Mouse (Mus musculus): ENCODE measurements around the gene Fez1. TPM values are rescaled to one million over a fixed set of nuclear protein-coding genes. Genes with fewer than 3 reads are reported as not detected.

Fez1 gene
- total RNA-seq, 2 experiments from 2014 or later = 324 to 329 TPM

DNA sequence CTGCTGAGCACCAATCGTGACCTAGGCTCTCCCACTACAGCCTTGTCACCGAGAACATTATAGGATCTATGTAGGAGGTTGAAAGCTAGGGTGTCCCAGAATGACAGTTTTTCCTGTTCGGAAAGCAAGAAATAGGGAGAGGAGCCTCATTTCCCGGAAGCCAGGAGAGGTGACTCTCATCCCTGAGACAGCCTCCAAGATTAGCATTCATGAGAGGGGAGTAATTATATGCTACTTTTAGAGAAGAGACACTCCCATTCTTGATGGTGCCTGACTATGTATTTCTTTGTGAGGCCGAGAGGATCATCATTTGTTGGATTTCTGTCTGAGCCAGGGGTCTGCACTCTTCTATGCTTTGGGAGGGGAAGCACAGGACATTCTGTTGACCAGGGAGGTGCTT, 60.0 kb downstream of the Fez1 start:
- intact Hi-C loops (cut with DNase I) = no loop called here

GRCm38 (mm10) chr9:36882034-36882745, 60.5 kb downstream of the Fez1 start:
- intact Hi-C loops (cut with DNase I) = no loop called here
- peak; percentile 59 to 87 for DNase-seq (ENCODE audit: low spot score in 2 of 2)

More for the DNA sequence above, 60.0 kb downstream of the Fez1 start:
- peak; percentile 27 to 59 for DNase-seq (ENCODE audit: low spot score in 2 of 2)

GRCm38 (mm10) chr9:36883569-36883968, 61.9 kb downstream of the Fez1 start:
- intact Hi-C loops (cut with DNase I) = no loop called here
- DNase-seq (ENCODE audit: low spot score in 2 of 2) = no peak

DNA sequence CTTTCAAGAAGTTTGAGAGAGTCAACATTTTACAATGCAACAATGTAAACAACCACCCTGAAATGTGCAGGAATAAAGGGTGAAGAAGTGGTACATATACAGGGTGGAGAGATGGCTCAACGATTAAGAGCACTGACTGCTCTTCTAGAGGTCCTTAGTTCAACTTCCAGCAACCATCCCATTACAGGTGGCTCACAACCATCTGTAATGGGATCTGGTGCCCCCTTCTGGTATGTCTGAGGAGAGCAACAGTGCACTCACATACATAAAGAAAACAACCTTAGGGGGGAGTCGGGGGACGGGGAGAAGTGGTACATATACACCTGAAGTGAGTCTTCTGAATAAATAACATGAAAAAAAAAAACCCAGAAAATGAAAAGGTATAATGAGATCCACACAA, 63.6 kb downstream of the Fez1 start:
- intact Hi-C loops (cut with DNase I) = no loop called here

GRCm38 (mm10) chr9:36890552-36890951, 68.9 kb downstream of the Fez1 start:
- DNase-seq (ENCODE audit: low spot score in 2 of 2) = peak; percentile 69 to 70
- intact Hi-C loops (cut with DNase I) = loop anchor here (5.0 to 10.0 kb wide), 2 partner anchors 77 to 434 kb away; no protein-coding TSS in a partner anchor

More for the DNA sequence above, 63.6 kb downstream of the Fez1 start:
- no peak for DNase-seq (ENCODE audit: low spot score in 2 of 2)

DNA sequence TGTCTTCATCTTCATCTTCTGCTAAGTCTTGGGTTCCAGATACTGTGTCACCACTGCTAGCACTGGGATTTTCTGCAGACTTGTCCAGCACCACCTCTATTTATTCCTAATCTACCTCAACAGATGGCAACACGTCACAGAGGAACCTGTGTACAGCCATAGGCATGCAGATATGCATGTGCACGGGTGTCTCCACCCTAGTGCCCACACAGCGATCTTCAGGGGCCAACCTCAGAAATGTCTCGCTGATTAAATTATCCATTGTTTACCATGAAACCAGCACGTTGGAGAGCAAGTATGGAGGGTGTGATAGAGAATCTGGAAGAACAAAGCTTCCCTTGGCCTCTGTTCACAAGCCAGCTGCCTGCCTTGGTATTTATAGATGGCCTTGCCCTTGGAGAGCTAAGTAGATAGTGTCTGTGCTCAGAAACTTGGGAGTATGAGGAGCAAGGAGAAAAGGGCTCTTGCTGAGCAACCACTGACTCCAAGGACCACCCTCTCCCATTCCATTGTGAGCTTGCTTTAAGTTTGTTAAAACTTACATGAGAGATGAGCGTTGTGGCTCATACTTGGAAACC, 71.8 kb downstream of the Fez1 start:
- DNase-seq (ENCODE audit: low spot score in 2 of 2) = no peak
- intact Hi-C loops (cut with DNase I) = loop anchor here (5.0 to 10.0 kb wide), 2 partner anchors 74 to 431 kb away; no protein-coding TSS in a partner anchor

DNA sequence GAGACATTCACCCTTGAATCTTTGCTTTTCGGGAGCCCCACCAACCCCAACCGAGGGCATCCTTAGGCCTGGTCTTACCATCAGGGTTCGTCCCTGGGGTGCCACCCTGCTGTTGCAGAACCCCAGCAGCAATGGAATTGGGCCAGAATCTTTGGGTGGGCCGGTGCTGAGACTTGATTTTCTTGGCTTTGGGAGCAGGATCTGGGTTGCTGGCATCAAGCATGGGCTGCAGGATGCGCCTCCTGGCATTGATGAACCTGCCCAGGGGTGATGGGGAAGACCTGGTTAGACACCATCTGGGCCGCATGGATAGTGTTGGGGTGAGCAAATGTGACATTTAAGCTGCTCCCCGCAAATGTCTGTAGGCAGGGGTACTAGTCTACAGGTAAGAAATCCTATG, 72.6 kb downstream of the Fez1 start:
- intact Hi-C loops (cut with DNase I) = loop anchor here (2.0 to 10.0 kb wide), 3 partner anchors 73 to 431 kb away; no protein-coding TSS in a partner anchor
- DNase-seq (ENCODE audit: low spot score in 2 of 2) = no peak

DNA sequence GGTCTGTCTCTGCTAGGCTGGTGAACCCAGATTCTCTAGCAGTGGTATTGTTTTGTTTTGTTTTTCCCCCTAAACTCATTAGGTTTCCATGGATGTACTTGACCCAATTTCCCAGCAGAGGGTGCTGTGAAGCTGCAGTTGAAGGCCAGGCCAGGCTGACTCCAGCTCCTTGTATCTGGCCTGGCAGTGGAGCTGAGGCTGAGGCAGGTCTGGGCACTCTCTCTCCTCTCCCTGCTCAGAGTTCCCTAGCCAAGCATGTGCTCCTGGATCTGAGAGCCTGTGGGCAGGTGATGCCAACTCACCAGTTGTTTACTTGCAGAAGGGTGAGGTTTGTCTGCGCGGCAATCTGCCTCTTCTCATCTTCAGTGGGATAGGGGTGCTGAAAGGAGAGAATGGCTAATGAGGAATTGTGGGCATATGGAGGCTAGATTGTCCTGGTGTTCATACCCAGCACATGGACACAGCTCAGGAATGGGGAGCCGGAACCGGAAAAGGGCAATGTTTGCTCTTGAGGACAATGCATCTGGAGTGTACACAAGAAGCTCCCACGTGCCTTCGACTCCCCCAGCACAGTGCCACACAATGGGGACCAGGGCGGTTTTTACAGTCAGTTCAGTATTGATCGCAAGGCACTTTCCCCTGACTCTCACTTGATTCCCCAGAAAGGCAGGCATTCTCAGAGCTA, 73.5 kb downstream of the Fez1 start:
- peak; percentile 75 to 85 for DNase-seq (ENCODE audit: low spot score in 2 of 2)
- intact Hi-C loops (cut with DNase I) = loop anchor here (2.0 to 10.0 kb wide), 3 partner anchors 252 to 430 kb away; partner anchors contain the start of gene Pknox2

DNA sequence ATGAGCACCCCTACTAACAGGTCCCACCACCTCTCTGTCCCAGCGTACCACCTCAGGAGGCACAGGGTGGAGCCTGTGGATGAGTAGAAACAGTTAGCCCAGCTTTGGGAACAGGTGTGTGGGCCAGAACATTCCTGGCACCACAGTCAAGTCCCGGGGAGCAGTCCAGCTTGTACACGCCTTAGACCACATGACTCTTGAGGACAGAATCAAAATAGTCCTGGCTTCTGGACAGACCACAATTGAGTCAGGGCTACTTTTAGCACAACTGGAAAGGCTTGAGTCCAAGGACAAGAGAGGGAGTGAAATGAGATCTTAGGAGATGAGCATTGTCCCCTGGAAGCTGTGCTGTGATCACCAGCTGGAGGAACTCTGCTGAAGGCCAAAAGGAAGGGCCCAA, 76.9 kb downstream of the Fez1 start:
- intact Hi-C loops (cut with DNase I) = loop anchor here (5.0 to 10.0 kb wide), 2 partner anchors 249 to 426 kb away; partner anchors contain the start of gene Pknox2
- DNase-seq (ENCODE audit: low spot score in 2 of 2) = no peak

- intact Hi-C loops (cut with DNase I) = no loop called here
- no peak for DNase-seq (ENCODE audit: low spot score in 2 of 2)
Observed at GRCm38 (mm10) chr9:36900464-36900863, 78.8 kb downstream of the Fez1 start.

DNA sequence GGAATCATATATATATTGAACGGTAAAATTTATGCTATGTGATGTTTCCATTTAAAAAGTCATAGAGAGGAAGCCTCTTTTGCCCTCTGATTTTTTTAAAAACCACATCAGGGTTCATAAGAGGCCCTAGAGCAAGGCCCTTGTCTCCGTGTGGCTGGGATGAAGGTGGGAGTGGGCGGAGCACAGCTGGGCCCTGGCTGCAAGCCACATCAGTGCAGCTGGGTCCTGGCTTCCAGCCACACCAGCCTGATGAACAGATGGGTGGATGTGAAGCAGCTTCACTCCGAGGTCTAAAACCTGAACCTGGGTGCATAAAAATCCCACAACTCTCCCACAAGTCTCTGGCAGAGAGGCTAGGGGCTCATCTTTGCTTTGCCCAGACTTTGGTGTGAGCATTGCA, 83.8 kb downstream of the Fez1 start:
- intact Hi-C loops (cut with DNase I) = no loop called here
- DNase-seq (ENCODE audit: low spot score in 2 of 2) = no peak

DNA sequence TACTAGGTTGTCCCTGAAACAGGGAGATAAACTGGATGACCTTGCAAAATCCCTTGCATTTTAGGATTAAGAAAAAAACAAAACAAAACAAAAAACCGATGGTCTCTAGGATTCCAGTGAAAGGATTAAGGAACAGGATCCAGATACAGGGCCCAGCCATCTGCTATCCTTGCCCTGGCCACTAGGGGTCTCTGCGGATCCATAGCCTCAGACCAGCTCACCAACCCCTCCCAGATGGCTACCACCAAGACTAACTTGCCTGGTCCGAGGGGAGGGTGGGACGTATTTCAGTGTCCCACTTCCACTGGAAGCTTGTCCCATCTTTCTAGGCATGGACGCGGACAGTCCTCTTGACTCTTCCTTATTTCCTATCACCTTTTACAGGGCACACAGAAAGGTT, 94.7 kb downstream of the Fez1 start:
- intact Hi-C loops (cut with DNase I) = loop anchor here (2.0 to 5.0 kb wide), 2 partner anchors 54 to 231 kb away; partner anchors contain the start of gene Pknox2

GRCm38 (mm10) chr9:36916915-36917314, 95.3 kb downstream of the Fez1 start:
- intact Hi-C loops (cut with DNase I) = loop anchor here (2.0 to 5.0 kb wide), 2 partner anchors 54 to 230 kb away; partner anchors contain the start of gene Pknox2

More for the DNA sequence above, 94.7 kb downstream of the Fez1 start:
- peak; percentile 90 to 91 for DNase-seq (ENCODE audit: low spot score in 2 of 2)

DNA sequence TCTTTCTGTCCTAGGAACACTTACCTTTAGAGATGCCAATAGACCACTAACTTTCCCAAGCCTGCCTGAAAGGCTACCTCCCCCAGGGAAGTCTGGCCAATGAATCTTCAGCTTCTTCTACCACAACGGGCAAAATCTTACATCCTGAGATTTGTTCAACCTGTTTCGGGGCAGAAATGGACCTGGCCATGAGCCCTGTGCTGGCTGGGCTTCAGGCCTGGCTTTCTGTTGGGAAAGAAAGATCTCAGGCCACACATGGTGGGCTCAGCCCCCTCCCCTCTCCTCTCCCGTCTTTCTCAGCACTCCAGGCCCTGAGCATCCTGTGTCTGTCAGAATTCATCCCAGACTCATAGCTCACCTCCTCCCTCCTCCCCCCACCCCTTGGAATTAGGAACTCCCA, 96.9 kb downstream of the Fez1 start:
- intact Hi-C loops (cut with DNase I) = loop anchor here (5.0 kb wide), 1 partner anchor 229 kb away; the partner anchor contains the start of gene Pknox2
- no peak for DNase-seq (ENCODE audit: low spot score in 2 of 2)

More at GRCm38 (mm10) chr9:36916915-36917314, 95.3 kb downstream of the Fez1 start:
- DNase-seq (ENCODE audit: low spot score in 2 of 2) = no peak

GRCm38 (mm10) chr9:36919472-36919871, 97.8 kb downstream of the Fez1 start:
- DNase-seq (ENCODE audit: low spot score in 2 of 2) = no peak
- intact Hi-C loops (cut with DNase I) = loop anchor here (5.0 kb wide), 1 partner anchor 228 kb away; the partner anchor contains the start of gene Pknox2

GRCm38 (mm10) chr9:36921718-36922415, 100.2 kb downstream of the Fez1 start:
- DNase-seq (ENCODE audit: low spot score in 2 of 2) = peak in 1 of 2 experiments; percentile 73
- intact Hi-C loops (cut with DNase I) = no loop called here

DNA sequence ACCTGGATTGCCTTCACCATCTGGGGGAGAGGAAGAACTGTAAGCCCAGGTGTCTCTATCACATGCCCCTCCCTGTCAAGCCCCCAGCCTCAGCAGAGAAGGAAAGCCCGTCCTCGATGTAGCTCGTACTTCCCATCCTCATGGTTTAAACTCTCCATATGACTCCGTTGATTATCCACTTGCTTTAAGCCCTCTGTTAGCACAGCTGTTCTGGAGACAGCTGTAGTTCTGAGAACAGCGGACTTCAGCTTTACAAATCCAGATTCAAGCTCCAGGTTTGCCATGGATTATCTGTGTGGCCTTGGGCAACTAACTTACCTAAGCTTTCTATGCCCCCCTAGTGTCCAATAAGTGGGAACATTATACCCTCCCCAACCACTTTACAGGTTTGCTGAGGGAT, 102.1 kb downstream of the Fez1 start:
- DNase-seq (ENCODE audit: low spot score in 2 of 2) = no peak
- intact Hi-C loops (cut with DNase I) = no loop called here

Measured in left cerebral cortex, postnatal 14 days (tissue).